Mouse (Mus musculus): ENCODE data around the gene Angptl4. TPM values are rescaled to one million over a fixed set of nuclear protein-coding genes. Genes with fewer than 3 reads are reported as not detected.

Gene Angptl4
- total RNA-seq, 2 experiments from 2014 or later = 9.6 to 25.8 TPM

DNA sequence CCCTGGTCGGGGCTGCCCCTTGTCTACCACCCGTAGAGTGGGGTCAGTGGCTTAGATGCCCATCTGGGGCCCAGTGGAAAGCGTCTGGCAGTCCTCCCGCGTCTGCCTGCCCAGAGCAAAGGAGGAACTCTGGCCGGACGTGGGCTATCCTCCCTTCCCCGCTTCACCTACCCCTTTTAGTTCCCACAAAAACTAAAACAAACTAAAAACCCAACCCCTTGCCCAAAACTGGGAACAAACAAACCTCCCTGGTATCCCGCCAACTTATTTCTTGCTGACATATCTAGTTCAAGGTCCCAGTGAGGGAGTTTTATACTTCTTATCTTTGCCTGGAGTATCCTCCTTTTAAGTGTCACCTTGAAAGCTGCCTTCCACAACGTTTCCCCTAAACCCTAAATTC is 26.6 kb upstream of the Angptl4 start:
- DNase-seq = no peak
- intact Hi-C loops (cut with DNase I; ENCODE audit: low total_unique reads) = no loop called here

DNA sequence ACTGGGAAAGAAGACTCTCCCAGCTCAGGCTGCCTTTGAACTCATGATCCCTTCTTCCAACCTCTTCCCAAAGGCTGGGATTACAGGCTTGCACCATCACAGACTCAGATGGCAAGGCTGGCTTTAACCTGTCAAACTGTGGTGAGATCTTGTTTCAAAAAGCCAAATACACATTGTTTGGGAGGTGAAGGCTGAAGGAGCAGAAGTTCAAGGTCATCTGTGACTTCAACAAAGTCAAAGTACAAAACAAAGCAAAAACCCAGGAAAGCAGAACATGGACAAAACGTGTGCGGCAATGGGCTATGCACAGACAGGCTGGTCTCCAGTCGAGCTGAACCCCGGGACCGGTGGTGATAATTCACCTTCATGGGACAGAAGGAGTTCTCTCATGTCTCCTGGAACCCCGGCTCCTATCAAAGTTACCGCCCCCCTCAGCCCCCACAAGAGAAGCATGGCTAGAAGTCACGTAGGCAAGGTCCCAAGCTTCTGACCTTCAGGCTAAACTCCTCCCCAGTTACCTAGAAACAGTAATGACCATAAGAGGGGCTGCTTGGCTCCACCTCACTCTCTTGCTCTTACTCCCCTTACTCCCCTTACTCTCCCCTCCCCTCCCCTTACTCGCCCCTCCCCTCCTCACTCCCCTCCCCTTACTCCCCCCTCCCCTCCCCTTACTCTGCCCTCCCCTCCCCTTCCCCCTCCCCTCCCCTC is 25.7 kb upstream of the Angptl4 start:
- intact Hi-C loops (cut with DNase I; ENCODE audit: low total_unique reads) = no loop called here
- no peak for DNase-seq

DNA sequence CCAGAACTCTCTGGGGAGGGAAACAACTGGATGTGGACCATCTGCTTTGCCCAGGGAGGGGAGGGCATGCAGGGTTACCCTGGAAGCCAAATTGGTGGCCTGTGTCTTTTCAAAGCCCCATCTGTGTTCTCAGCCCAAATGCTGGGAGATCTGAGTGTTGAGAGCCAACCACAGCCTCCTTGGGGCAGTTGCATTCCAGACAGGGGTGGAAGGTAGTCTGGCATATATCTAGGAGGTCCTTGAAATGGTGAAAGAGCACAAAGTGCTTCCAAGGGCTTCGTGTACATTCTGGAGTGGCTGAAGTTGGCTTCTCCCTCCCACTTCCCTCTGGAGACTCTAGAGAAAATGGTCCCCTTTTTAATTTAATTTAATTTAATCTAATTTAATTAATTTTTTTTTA is 23.1 kb upstream of the Angptl4 start:
- intact Hi-C loops (cut with DNase I; ENCODE audit: low total_unique reads) = loop anchor here (5.0 kb wide), 1 partner anchor 57 kb away; no protein-coding TSS in a partner anchor
- no peak for DNase-seq

DNA sequence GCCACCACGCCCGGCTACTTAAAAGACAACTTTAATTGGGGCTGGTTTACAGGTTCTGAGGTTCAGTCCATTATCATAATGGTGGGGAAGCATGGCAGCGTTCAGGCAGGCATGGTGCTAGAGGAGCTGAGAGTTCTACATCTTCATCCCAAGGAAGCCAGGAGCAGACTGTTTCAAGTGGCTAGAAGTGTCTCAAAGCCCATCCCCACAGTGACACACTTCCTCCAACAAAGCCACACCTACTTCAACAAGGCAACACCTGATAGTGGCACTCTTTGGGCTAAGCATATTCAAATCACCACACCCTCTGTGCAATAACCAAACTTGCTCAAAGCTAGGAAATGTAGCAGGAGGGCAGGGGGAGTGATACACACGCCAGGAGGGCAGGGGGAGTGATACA is 22.6 kb upstream of the Angptl4 start:
- intact Hi-C loops (cut with DNase I; ENCODE audit: low total_unique reads) = loop anchor here (5.0 kb wide), 1 partner anchor 57 kb away; no protein-coding TSS in a partner anchor
- no peak for DNase-seq

DNA sequence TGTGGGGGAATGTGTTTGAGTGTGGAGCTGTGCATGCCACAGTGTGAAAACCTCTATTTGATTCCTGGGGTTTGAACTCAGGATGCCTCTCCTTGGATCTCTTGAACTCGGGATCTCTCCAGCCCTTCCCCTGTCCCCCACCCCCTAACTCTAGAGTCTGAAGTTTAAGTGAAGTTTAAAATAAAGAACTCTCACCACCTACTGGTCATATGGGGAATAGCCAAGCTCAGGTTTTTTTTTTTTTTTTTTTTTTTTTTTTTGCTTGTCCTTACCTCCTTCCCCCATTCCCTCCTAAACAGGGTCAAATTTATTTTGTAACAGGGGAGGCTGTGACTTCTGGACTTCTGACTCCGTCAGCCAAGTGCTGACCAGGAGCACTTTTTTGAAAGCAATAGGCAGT is 20.6 kb upstream of the Angptl4 start:
- no peak for DNase-seq
- intact Hi-C loops (cut with DNase I; ENCODE audit: low total_unique reads) = loop anchor here (5.0 kb wide), 1 partner anchor 55 kb away; no protein-coding TSS in a partner anchor

DNA sequence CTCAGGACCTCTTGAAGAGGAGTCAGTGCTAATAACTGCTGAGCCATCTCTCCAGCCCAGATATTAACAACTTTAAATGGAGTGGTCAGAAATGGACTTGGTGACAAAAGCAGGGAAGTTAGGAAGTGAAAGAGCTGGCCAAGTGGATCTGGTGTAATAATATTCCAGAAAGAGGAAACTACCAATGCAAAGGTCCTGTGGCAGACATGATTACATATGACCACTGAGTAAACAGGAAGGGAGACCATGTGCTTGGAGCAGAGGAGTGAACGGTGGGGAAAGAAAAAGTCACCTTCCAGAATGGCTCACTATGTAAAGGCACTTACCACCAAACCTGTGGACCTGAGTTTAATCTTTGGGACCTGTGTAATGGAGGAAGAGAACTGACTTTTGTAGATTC is 17.6 kb upstream of the Angptl4 start:
- intact Hi-C loops (cut with DNase I; ENCODE audit: low total_unique reads) = no loop called here
- DNase-seq = no peak

DNA sequence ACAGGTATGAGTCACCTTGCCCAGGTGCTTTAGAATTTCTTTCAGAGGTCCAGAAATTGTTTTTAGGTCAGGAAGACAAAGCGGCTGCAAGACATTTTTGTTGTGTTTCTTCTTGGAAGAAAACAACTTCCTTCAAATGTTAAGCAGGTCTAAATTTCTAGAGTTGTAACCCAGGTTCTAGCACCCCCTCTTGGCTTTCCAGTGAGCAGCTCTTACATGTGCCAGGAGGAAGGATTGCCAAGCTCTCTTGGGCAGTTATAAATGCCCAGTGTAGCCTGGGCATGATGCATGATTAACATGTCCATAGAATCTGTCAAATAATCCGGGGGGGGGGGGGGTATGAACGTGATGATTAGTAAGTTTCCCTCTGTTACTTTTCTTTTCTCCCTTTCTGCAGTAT is 16.7 kb upstream of the Angptl4 start:
- intact Hi-C loops (cut with DNase I; ENCODE audit: low total_unique reads) = no loop called here
- DNase-seq = no peak

DNA sequence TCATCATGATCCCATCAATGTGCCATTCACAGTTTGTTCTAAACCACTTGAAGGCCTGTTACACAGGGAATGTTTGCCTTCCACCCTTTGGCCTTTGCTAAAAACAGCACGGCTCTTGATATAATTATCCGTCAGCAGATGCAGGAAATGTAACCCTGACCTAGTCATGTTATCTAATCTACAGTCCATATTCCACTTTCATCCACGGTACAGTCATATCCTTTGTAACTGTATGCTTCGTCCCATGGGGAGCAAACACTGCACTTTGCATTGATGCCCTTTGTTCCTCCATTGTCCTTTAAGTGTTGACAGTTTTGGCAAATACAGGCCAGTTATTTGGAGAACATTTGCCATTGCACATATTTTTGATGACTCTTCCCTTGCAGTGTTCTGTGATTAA is 7.1 kb upstream of the Angptl4 start:
- DNase-seq = no peak
- intact Hi-C loops (cut with DNase I; ENCODE audit: low total_unique reads) = no loop called here

DNA sequence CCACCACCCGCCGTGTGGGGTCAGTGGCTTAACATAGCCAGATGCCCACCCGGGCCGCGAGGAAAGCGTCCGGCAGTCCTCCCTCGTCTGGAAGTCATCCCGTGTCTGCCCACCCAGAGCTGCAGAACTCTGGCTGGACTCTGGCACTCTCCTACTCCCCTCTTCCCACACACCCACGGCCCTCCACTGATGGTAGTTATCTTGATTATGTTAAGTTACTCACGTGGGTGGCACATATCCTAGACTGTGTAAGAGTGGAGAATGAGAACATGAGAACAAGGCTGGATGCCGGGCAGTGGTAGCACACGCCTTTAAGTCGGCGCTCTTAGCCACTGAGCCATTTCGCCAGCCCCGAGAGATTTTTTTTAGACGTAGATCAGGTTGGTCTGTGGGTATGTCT is 4.7 kb upstream of the Angptl4 start:
- intact Hi-C loops (cut with DNase I; ENCODE audit: low total_unique reads) = no loop called here
- DNase-seq = no peak

DNA sequence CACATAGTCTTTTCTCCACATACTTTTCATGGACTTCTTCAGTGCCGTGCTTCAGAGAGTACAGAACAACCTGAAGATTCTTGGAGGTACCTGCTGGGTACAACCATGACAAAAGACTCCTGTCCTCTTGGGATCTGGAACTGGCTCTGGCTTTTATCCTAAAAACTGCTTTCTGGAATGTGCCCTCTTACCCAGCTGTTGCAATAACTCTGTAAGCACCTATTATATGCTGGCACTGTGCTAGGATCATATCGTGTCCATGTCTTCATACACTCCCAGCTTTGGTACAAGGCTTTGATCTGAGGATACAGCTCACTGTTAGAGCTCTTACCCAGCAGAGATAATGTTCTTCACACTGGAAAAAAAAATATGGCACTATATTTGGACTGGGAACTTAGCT is 3.3 kb upstream of the Angptl4 start:
- intact Hi-C loops (cut with DNase I; ENCODE audit: low total_unique reads) = no loop called here
- DNase-seq = no peak

DNA sequence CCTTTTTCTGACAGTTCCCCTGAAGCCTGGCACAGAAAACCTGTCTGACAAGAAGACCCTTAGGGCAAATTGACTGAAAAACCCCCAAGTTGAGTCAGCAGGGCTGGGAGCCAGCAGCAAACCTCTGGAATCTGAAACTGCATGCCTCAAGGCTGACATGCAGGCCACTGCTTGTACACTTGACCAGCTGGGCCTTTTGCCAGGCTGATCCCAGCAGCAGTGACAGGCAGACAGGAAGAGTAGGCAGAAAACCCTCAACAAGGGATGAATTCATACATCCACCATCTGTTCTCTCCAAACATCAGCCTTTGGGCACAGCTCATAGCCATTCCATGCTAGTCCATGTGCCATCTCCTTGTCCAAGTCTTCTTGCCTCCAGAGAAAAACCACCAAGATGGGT is 1.8 kb upstream of the Angptl4 start:
- intact Hi-C loops (cut with DNase I; ENCODE audit: low total_unique reads) = no loop called here
- peak; percentile 86 for DNase-seq

DNA sequence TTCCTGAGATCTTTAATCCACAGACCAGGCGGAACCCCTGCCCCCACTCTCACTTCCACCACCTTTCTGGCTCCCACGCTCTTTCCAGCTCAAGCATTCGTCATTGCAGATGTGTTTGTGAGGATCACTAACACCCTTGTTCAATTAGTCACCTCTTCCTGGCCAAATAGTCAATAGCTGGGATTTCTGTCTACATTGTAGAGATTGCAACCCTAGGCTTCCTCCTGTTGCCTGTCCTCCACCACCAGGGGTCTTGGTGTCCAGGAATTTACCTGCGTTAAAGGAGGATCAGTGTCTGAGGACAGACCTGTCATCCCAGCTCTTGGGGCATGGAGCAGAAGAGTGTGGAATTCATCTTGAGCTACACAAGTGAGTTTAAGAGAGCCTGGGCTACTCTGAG is 437 bp upstream of the Angptl4 start:
- no peak for DNase-seq

DNA sequence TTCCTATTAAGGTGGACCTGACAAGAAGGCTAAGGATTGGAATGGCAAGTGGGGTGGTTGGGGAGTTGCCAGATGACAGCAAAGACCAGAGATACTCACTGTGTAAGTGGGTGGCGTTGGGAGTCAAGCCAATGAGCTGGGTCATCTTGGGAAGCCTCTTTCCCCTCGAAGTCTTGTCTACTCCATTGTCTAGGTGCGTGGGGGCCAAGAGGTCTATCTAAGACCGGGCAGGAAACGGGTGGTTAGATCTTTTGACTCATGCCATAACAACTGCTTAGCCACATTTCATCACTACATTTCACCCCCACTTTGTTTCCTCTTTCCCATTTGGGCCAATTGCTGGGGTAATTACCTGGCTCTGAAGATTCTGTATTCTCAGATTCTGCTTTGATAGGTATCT is 1.2 kb downstream of the Angptl4 start:
- peak; percentile 56 for DNase-seq
- intact Hi-C loops (cut with DNase I; ENCODE audit: low total_unique reads) = no loop called here

More for the DNA sequence above, 437 bp upstream of the Angptl4 start:
- intact Hi-C loops (cut with DNase I; ENCODE audit: low total_unique reads) = no loop called here

DNA sequence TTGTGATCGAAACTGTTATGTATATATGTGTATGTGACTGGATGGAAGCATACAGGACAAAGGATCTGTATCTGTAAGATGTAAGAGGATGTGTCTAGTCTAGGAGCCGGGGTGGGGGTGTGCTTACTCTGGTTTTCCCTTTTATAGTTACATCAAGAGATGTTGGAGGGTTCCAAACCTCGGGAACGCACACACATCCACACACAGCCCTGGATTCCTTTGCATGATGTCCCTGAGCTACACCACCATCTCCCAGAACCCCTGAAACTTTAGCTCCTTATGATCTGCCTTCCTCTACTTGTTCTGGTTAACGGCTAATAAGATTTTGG is 1.7 kb downstream of the Angptl4 start:
- DNase-seq = no peak
- intact Hi-C loops (cut with DNase I; ENCODE audit: low total_unique reads) = no loop called here

DNA sequence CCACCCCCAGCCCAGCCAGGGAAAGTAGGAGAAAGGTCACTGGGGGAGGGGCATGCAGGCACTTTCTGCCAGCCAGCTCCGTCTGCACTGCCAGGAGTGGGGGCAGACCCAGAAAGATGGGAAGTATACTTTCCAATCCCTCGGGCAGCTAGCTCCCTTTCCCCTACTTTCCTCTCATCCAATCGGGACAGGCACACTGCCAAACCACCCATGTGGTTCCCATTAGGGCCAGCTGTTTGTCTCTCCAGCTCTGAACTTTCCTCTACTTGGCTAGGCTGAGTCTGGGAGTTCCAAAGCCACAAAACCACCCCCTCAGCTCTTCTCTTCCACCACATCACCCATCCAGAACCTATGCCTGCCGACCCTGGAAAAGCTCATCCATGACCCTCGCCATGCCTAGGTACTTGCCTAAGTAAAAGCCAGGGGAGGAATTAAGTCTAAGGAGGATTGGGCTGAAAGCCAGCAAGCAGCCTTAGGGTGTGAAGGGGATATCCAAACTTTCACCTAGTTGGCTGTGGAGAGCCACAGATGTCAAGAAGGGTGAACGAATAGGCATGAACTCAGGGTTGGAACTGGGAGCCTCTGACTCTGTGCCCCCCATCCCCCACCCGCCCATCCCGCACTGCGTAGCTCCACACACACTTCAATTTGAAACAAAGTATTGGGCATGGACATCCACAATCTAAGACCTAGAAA is 2.2 kb downstream of the Angptl4 start:
- DNase-seq = peak; percentile 96
- intact Hi-C loops (cut with DNase I; ENCODE audit: low total_unique reads) = no loop called here

DNA sequence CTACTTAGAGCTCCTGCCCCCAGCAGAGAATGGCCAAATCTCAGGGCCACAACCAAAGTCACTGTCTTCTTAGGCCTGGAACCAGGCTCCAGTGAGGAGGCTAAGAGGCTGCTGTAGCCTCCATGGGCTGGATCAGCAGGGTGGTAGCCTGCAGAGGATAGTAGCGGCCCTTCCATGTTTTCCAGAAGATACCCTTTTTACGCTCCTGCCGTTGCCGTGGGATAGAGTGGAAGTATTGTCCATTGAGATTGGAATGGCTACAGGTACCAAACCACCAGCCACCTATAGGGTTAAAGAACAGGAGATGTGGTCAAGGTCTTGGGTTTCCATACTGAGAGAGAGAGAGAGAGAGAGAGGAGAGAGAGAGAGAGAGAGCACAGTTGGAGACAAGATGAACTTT is 6.3 kb downstream of the Angptl4 start:
- intact Hi-C loops (cut with DNase I; ENCODE audit: low total_unique reads) = no loop called here
- no peak for DNase-seq

DNA sequence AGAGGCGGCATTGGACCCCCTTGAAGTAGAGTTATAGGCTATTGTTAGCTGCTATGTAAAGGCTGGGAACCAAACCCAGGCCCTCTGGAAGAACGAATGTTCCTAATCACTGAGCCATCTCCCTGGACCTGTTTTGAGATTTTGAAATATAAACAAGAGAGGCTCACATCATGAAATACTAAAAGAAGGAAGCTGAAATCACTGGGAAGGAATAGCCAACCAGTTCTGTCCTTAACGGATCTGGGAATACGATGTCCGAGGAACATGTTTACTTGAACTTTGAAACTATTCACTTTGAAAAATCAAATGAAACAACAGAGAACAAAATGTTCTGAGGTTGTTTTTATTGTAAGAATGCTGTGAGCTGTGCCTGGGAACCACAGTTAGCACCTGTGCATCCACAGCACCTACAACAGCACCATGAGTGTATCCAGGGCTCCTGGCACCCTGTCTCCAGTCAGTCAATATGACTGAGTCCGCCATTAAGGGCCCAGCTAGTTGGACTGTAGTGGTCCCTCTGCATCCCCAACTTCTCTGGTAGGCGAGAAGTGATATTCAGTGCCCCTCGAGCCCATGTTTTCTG is 7.0 kb downstream of the Angptl4 start:
- intact Hi-C loops (cut with DNase I; ENCODE audit: low total_unique reads) = no loop called here
- no peak for DNase-seq

DNA sequence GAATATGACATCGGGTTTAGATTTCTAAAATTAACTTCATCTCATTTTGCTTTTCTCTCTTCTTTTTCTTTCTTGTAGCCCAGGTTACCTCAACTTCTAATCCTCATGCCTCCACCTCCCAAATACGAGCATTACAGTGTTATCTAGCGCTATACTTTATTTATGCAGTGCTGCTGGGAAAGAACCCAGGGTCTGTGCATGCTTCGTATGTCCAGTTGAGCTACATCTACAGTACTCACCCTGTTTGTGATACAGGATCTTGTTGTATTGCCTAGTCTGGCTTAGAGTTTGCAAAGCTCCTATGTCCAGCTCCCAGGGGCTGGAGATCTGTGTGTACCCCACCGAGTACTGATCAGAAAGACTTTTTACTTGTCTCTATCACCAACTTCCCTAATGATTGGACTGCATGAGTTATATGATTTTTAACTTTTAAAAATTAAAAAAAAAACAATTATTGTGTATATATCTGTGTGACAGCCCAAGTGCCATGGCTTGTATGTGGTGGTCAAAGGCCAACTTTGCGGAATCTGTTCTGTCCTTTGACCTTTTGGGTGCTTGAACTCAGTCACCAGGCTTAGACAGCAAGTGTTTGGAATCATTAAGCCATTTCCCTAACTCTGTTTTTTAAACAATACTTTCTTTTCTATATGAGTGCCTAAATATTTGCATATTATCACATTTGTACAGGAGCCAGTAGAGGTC is 7.6 kb downstream of the Angptl4 start:
- intact Hi-C loops (cut with DNase I; ENCODE audit: low total_unique reads) = no loop called here
- DNase-seq = no peak

DNA sequence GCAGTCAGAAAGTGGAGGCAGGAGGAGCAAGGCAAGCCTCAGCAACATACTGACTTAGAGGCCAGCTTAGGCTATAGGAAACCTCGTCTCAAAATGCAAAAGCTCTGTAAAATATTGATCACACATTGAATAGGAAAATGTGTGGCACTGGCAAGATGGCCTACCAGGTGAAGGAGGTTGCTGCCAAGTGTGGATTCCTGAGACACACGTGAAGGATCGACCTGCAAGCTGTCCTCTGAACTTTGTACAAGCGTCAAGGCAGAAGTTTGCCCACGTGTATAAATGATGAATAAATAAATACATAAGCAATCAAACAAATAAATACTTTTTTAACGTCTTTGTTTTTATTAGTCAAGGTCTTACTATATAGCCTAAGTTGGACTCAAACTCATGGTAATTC is 8.2 kb downstream of the Angptl4 start:
- DNase-seq = no peak
- intact Hi-C loops (cut with DNase I; ENCODE audit: low total_unique reads) = no loop called here

DNA sequence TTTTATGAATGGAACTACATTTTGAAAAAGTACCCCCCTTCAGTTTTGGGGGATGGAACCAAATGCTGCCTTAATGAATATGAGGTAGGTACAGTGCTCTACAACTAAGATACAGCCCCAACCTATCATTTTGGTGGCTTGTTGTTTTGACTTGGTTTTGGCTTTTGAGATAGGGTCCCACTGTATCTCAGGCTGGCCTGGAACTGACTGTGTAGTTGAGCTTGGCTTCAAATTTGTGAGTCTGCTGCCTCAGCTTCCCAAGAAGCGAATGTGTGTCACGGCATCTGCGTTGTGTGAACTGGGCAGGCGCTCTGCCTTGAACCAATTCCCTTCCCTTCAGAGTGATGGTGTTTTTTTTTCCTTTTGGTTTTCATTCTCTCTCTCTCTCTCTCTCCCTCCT is 10.0 kb downstream of the Angptl4 start:
- no peak for DNase-seq
- intact Hi-C loops (cut with DNase I; ENCODE audit: low total_unique reads) = no loop called here

DNA sequence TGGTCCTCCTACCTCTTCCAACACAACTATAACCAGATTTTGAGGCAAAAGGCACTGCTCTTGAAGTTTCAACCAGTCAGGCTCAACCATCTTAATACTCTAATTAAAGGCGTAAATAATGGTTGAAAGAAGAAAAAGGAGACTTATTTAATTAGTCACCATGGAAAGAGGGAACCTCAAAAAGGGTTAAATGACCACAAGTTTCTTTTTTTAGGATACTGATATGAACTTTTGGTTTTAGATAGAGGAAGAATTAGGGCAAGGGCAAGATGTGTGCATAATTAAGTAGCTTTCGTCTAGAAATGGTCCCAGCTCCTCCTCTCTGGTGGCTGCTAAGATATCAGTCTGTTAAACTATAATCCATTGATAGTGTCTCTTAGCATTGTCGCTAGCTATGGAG is 15.2 kb downstream of the Angptl4 start:
- no peak for DNase-seq
- intact Hi-C loops (cut with DNase I; ENCODE audit: low total_unique reads) = no loop called here

Data from gastrocnemius, postnatal 14 days (tissue).